In genomic region chr9:40727140-40727823, GRCm38 (mm10) we compare ENCODE assay signal across 36 mouse cellular contexts. TPM values are rescaled to one million over a fixed set of nuclear protein-coding genes. Genes with fewer than 3 reads are reported as not detected.
DNase-seq lines count a peak whose midpoint lies in the region; ATAC-seq and TF ChIP-seq lines count a peak whose summit lies in the region.
"Had no signal": no experiment of that assay in that cellular context is flagged by ENCODE, and none has a peak within 500 bp of the region (broad histone marks: within the 10 kb centered on the region; RNA-seq: fewer than 3 reads in every experiment).

No protein-coding gene starts in this region.

- no peaks in the 10 kb centered on the region for H3K9me3 ChIP-seq in forebrain, embryonic 14.5 days (replicated peaks; ENCODE audit: control insufficient read depth, low read length)
- H3K9me3 ChIP-seq in forebrain, postnatal 0 days (ENCODE audit: low read length), result no peaks in the 10 kb centered on the region
- H3K9me3 ChIP-seq in limb, embryonic 13.5 days, result no peaks in the 10 kb centered on the region
- H3K9me3 ChIP-seq: embryonic facial prominence, embryonic 15.5 days; forebrain, embryonic 15.5 days; G1E; heart, embryonic 12.5 days; heart, embryonic 15.5 days had no signal

- no peak overlapping the region for H3K4me3 ChIP-seq in forebrain, embryonic 14.5 days (ENCODE audit: low read depth, low read length)
- no peak overlapping the region for H3K4me3 ChIP-seq in forebrain, postnatal 0 days (ENCODE audit: low read depth, low read length)
- no peak overlapping the region for H3K4me3 ChIP-seq in limb, embryonic 13.5 days
- H3K4me3 ChIP-seq: embryonic facial prominence, embryonic 15.5 days; forebrain, embryonic 15.5 days; heart, embryonic 12.5 days; heart, embryonic 15.5 days had no signal

- no peak overlapping the region for H3K4me2 ChIP-seq in forebrain, embryonic 14.5 days (ENCODE audit: low read length)
- no peak overlapping the region for H3K4me2 ChIP-seq in forebrain, postnatal 0 days (ENCODE audit: low read depth)
- no peak overlapping the region for H3K4me2 ChIP-seq in limb, embryonic 13.5 days (replicated peaks)
- H3K4me2 ChIP-seq: embryonic facial prominence, embryonic 15.5 days; forebrain, embryonic 15.5 days; heart, embryonic 12.5 days; heart, embryonic 15.5 days; hindbrain, embryonic 14.5 days had no signal

- no peak for ATAC-seq in forebrain, embryonic 14.5 days
- no peak for ATAC-seq in forebrain, postnatal 0 days
- ATAC-seq in common myeloid progenitor, adult 5-6 weeks (replicated peaks; ENCODE audit: low read depth, poor library complexity, severe bottlenecking), result peak; percentile 42; the same call in 1 of the 2 replicates
- ATAC-seq in limb, embryonic 13.5 days (ENCODE audit: low FRiP score, low read depth), result no peak
- ATAC-seq: forebrain, embryonic 15.5 days; hindbrain, postnatal 0 days; inflammation-experienced regulatory T-cells, adult 6 months; intestine, postnatal 0 days; Patski had no signal

- H3K4me1 ChIP-seq in forebrain, embryonic 14.5 days (ENCODE audit: control insufficient read depth, insufficient read depth, low read length), result peaks cover 16% of the 10 kb centered on the region
- peaks cover 14% of the 10 kb centered on the region for H3K4me1 ChIP-seq in forebrain, postnatal 0 days (ENCODE audit: insufficient read depth)
- peaks cover 52% of the 10 kb centered on the region for H3K4me1 ChIP-seq in limb, embryonic 13.5 days

- H3K9ac ChIP-seq in forebrain, embryonic 14.5 days (ENCODE audit: low read length), result no peak overlapping the region
- no peak overlapping the region for H3K9ac ChIP-seq in forebrain, postnatal 0 days
- no peak overlapping the region for H3K9ac ChIP-seq in limb, embryonic 13.5 days
- H3K9ac ChIP-seq: embryonic facial prominence, embryonic 15.5 days; forebrain, embryonic 15.5 days; heart, embryonic 12.5 days; heart, embryonic 15.5 days; hindbrain, embryonic 14.5 days had no signal

- DNase-seq in forebrain, embryonic 14.5 days (ENCODE audit: low spot score), result no peak
- DNase-seq in forebrain, postnatal 0 days, result no peak
- no peak for DNase-seq in heart, postnatal 10 days
- DNase-seq in adrenal gland, adult (ENCODE audit: inconsistent age in 2 of 2, low spot score in 1 of 2), result no peak
- DNase-seq: adrenal gland, adult 2 months; adrenal gland, postnatal 14 days; B cell, adult 2 months; cerebellum, adult 11 months; cerebellum, adult 2 months; cerebellum, adult 9-11 months; embryo, embryonic 11 days; gastrocnemius, postnatal 10 days; gastrocnemius, postnatal 36 days; heart, adult 11 months; heart, postnatal 14 days; heart, postnatal 4 days had no signal

- H3K27me3 ChIP-seq in forebrain, embryonic 14.5 days (replicated peaks; ENCODE audit: control insufficient read depth, insufficient read depth, low read length), result no peaks in the 10 kb centered on the region
- no peaks in the 10 kb centered on the region for H3K27me3 ChIP-seq in forebrain, postnatal 0 days (ENCODE audit: insufficient read depth, low read length)
- no peaks in the 10 kb centered on the region for H3K27me3 ChIP-seq in limb, embryonic 13.5 days
- H3K27me3 ChIP-seq: embryonic facial prominence, embryonic 15.5 days; forebrain, embryonic 15.5 days; heart, embryonic 12.5 days; heart, embryonic 15.5 days; Patski had no signal

- 86% methylated on average over 4 of the region's 4 CpGs for WGBS in forebrain, embryonic 14.5 days
- WGBS in forebrain, postnatal 0 days, result 80% methylated on average over 4 of the region's 4 CpGs
- 88% methylated on average over 4 of the region's 4 CpGs for WGBS in limb, embryonic 13.5 days

- H3K36me3 ChIP-seq in forebrain, embryonic 14.5 days (ENCODE audit: control insufficient read depth, insufficient read depth, low read length), result no peaks in the 10 kb centered on the region
- H3K36me3 ChIP-seq in forebrain, postnatal 0 days (ENCODE audit: insufficient read depth), result no peaks in the 10 kb centered on the region
- 0 out of 2 replicates have a peak, but pooled peaks cover 7% of the 10 kb centered on the region for H3K36me3 ChIP-seq in limb, embryonic 13.5 days
- H3K36me3 ChIP-seq: embryonic facial prominence, embryonic 15.5 days; forebrain, embryonic 15.5 days; G1E; heart, embryonic 12.5 days; heart, embryonic 15.5 days had no signal

- peak overlapping the region; percentile 9; the same call in 1 of the 2 replicates for H3K27ac ChIP-seq in forebrain, embryonic 14.5 days (ENCODE audit: low read depth, low read length)
- no peak overlapping the region for H3K27ac ChIP-seq in forebrain, postnatal 0 days (ENCODE audit: low read depth, low read length)
- H3K27ac ChIP-seq in limb, embryonic 13.5 days, result 0 out of 2 replicates have a peak overlapping the region, but pooled peaks have one; percentile 22
- H3K27ac ChIP-seq: embryonic facial prominence, embryonic 15.5 days; forebrain, embryonic 15.5 days; heart, embryonic 15.5 days; hindbrain, embryonic 14.5 days; hindbrain, postnatal 0 days had no signal

- intact Hi-C loops in heart, postnatal 10 days (cut with DNase I), result no loop called here

- TF ChIP-seq CTCF in forebrain, postnatal 0 days (IDR thresholded peaks at IDR 0.05; ENCODE audit: low read depth), result no peak

RNA-seq across cellular contexts. Expression of gene Clmp, which starts 41.5 kb away (rescaled TPM):
- polyA plus RNA-seq in forebrain, embryonic 14.5 days (2014; fragmentation: Nextera tagmentation; extraction: Ambion mirVana), result 45.6 and 51.6 TPM in 2 replicates
- 68.5 and 75.4 TPM in 2 replicates for total RNA-seq in forebrain, postnatal 0 days (2014; rRNA removed)
- polyA plus RNA-seq in forebrain, postnatal 0 days (2015; fragmentation: Nextera tagmentation; extraction: Ambion mirVana), result 49.4 and 53.5 TPM in 2 replicates
- total RNA-seq in common myeloid progenitor, adult 5-6 weeks (2017), result not detected in 2 replicates
- polyA plus RNA-seq in limb, embryonic 13.5 days (2015; fragmentation: Nextera tagmentation; extraction: Ambion mirVana), result 62.8 and 64.1 TPM in 2 replicates
- total RNA-seq in heart, postnatal 10 days (2021), result 1 to 10 TPM; 4.8 to 7.8 TPM
- total RNA-seq: CH12.LX had no signal
- polyA plus RNA-seq: G1E; inflammation-experienced regulatory T-cells, adult 6 months had no signal

RNA-seq across cellular contexts. Expression of gene Gm21915, which starts 56.9 kb away (rescaled TPM):
- not detected in 2 replicates for polyA plus RNA-seq in forebrain, embryonic 14.5 days (2014; fragmentation: Nextera tagmentation; extraction: Ambion mirVana)
- total RNA-seq in forebrain, postnatal 0 days (2014; rRNA removed), result not detected in 2 replicates
- not detected in 2 replicates for polyA plus RNA-seq in forebrain, postnatal 0 days (2015; fragmentation: Nextera tagmentation; extraction: Ambion mirVana)
- not detected in 2 replicates for total RNA-seq in common myeloid progenitor, adult 5-6 weeks (2017)
- polyA plus RNA-seq in limb, embryonic 13.5 days (2015; fragmentation: Nextera tagmentation; extraction: Ambion mirVana), result not detected in 2 replicates
- total RNA-seq in heart, postnatal 10 days (2021), result not detected
- total RNA-seq: adrenal gland, adult 2 months; adrenal gland, postnatal 14 days; adrenal gland, postnatal 4 days; CH12.LX; gastrocnemius, adult 18-20 months; gastrocnemius, postnatal 10 days; gastrocnemius, postnatal 36 days; heart, adult 8-10 months; heart, postnatal 14 days; heart, postnatal 4 days; hindbrain, postnatal 0 days had no signal
- polyA plus RNA-seq: adrenal gland, adult 2 months; cerebellum, adult 2 months; cortical plate, adult 2 months; embryonic facial prominence, embryonic 11.5 days; embryonic facial prominence, embryonic 15.5 days; forebrain, embryonic 11.5 days; forebrain, embryonic 15.5 days; G1E; heart, embryonic 12.5 days; heart, embryonic 15.5 days; hindbrain, embryonic 11.5 days; hindbrain, embryonic 14.5 days; hindbrain, postnatal 0 days; inflammation-experienced regulatory T-cells, adult 6 months; intestine, postnatal 0 days; Patski had no signal
